Mouse (Mus musculus) activated CD4-positive, CD25-positive, alpha-beta regulatory T cell, adult 4 months (primary cell): ENCODE data around the gene Itprip. TPM values are rescaled to one million over a fixed set of nuclear protein-coding genes. Genes with fewer than 3 reads are reported as not detected.
"Not testable (repeated sequence)": the region's sequence is repeated elsewhere in the genome, so short reads cannot be mapped to it uniquely, and the experiment has no call there.

ENCODE experiments used
- ATAC-seq: one replicate; pipeline ENCODE4 v1.8.0; 2017
- polyA plus RNA-seq, 2 experiments: library from polyadenylated mRNA; unstranded; fragments of 100-300 nt; shearing (Covaris generic); gene quantifications; one replicate each; pipeline ENCODE4 v1.2.1; 2017

Gene Itprip
- polyA plus RNA-seq, 2 experiments from 2014 or later = 6.2 to 11.9 TPM

DNA sequence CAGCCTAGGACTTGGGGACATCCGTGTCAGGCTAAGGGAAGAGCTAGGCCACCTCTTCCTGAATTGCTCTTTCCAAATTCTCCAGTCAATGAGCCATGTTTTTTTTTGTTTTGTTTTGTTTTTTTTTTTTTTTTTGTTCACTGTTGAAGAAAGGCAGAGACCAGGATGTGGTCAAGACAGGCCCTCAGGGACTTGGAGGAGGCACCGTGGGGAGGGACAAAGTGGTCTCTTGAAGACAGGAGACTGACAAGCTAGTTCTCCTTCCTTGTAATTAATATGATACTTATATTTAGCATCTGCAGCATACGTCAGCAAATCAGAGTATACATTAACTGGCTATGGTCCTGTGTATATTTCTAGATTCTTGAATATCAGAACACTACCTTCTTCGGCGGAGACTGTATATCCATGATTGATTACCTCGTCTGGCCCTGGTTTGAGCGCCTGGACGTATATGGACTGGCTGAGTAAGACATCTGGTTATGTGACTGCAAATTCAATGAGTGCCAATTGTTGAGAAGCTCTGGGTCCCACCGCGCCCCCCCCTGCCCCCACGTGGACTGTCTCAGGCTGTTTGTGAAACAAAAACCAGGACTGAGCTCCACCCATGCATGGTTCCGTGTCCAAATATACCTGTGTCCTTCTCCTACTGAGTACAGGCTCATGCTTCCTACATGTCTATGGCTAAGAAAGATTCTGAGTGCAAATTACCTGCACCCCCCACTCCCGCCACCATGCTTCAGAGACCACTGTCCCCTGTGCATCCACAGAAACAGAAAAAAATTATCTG, 34.6 kb downstream of the Itprip start:
- ATAC-seq = no peak

DNA sequence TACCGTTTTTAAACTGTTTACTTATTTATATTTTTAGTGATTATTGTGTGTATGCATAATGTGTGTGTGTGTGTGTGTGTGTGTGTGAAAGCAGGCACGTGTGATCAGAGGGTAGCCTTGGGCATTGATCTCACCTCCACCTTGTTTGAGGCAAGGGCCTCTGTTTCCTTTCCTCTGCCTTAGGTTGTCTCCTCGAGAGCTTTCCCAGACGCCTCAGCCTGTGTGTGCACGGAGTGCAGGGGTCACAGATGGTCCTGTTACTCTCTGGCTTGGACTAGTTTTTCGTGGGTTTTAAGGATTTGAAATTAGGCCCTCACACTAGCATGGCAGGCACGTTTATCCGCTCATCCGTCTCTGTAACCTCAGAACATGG, 36.2 kb downstream of the Itprip start:
- ATAC-seq = no peak

DNA sequence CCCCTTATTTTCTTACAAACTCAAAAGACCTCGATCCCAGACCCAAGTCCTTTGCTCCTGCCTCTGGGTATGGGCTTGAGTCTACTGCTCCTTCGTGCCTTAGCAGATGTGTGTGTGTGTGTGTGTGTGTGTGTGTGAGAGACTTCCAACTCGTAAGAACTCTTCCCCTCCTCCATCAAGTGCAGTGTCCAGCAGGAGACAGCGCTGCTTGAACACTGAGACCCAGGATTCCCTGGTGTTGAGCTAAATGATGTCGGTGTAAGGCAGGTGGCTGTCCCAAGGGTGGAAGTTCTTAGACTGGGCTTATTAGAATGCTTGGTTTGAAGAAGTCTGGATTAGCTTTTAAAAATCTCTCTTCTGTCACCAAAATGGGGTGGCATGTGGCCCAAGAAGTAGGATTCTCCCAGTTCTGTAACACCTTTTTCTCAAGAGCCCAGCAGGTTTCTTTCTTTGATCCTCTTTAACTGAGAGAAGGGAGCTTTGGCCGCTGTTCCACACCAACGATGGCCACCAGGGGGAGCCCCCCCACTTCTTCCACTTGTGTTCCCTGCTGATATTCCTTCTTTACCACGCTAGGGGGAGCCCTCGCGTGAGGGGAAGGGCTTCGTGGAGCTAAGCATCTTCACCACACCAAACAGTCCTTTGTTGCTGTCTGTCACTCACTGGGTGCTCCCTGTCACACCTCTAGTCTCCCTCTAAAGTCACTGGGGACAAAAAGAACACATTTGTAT, 36.8 kb downstream of the Itprip start:
- ATAC-seq = peak; percentile 75

DNA sequence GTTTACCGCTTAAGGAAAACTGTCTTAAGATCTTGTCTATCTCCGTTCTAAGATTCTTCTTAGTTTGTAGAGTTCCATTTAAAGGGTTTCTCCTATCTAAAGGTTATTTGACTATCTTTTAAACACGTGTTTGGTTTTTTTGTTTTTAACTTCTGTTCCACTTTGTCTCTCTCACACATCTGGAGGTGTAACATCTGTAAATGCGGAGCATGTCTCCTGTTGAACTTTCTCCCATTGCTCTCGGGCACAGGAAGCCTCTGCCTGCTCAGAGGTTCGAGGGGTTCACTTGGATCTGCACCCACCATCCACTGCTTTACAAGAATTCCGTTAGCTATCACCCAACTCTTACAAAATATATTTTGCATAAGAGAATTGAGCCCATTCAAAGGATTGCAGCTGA, 37.6 kb downstream of the Itprip start:
- ATAC-seq = no peak

DNA sequence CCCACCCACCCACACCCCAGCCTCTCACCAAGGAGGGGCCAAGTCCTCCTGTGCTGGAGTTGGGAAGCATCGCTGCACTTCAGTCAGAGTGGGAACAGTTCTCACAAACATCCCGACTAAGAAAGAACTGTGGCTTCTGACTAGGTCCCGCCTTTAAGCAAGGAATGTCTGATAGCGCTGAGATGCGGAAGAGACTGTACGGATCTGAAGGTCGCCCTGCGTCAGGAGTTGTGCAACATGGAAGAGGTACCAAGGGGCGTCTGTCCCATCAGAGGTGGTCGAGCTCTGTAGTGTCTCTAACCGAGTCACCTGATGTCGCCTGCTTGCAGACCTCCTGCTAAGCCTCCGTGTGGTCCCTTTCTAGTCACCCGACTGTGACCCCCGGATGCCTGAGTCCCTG, 42.8 kb downstream of the Itprip start:
- no peak for ATAC-seq

DNA sequence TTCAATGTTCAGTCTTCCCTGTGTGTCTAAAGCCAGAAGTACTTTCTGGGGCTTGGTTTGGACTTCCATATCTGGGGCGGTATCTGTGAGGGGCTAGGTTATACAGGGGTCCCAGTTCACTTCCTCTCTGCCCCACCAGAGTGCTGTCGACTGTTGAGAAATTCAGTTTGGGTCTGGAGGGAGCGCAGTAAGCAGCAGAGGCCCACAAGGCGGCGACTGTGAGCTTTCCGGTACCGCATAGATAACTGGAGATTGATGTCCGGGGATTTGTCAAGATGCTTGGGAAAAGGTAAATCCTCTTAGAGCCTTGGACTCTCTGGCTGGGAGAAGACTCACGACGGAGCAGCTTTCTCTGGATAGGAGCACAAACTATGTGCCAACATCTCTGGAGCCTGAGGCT, 47.6 kb downstream of the Itprip start:
- no peak for ATAC-seq

DNA sequence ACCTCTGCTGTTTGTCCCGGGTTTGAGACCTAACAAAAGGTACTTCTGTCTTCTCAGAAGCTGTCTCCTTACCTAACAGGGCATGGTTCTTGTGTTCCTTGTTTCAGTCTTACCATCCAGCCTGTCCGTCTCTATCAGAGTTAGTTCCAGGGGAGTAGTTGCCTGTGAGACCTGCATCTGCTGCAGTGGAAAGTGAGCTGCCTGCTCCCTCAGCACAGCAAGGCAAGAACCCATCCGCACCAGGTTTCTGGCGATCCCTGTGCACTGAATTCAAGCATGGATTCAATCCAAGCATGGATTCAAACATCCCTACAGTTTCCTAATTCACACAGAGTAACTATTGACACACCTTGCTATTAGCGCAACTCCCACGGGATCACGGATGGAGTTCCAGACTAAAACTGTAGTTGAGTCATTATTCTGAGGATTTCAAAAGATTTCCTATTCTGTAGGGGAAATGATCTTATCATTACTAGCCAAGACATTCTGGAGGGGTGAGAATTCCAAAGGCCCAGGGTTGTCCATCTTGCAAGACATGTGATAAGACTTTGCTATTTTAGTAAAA, 48.9 kb downstream of the Itprip start:
- no peak for ATAC-seq

DNA sequence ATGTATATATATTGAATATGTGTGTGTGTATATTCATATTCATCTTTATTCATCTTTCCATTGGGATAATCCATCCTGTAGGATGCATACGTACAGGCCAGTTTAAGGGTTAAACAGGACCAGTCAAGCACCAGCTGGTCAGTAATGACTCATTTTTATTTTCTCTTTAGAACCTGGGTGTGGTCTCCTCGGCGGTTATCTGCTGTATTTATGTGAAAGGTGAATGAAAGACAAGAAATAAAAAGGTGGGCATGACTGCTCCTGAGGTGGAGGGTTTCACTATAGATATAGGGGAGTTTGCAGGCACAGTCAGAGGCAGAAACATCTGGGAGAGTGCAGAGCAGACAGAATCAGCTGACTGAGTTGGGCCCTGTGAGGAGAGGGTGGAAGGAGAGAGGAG, 49.6 kb downstream of the Itprip start:
- ATAC-seq = no peak

DNA sequence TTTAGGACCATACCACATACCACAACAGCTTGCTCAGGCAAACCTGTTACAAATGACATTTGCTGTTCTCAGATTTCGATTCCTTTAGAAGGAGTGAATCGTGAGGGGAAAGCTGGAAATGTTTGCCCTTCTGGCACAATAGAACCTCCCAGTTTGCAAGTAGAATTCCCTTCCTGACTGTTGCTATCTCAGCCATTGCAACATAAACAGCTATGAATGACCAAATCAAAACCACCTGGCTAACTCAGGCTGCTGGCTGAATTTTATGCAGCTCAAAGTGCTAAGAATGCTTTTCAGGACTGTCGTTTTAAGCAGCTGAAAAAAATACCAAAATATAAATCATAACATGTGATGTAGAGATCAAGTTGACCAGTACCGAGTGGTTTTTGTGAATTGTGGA, 50.1 kb downstream of the Itprip start:
- no peak for ATAC-seq

DNA sequence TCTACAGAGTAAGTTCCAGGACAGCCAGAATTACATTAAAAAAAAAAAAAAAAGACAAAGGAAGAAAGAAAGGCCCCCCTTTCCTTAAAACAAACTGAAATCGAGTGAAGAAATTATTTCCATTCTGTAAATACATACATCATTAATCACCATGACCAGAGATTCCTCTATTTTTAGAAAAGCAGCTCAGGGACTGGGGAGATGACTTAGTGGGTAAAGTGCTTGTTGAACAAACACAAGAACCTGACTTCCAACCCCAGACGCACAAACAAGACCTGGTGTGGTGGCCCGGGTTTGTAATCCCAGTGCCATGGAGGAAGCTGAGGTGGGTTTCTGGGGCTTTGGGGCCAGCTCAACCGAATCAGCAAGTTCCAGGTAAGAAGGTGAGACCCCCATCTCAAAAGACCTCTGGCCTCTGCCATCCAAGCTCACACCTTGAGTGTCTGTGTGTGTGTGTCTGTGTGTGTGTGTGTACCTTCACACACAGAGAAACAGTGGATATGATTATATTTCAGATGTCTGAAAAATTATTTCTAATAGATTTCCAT, 51.4 kb downstream of the Itprip start:
- ATAC-seq = no peak

DNA sequence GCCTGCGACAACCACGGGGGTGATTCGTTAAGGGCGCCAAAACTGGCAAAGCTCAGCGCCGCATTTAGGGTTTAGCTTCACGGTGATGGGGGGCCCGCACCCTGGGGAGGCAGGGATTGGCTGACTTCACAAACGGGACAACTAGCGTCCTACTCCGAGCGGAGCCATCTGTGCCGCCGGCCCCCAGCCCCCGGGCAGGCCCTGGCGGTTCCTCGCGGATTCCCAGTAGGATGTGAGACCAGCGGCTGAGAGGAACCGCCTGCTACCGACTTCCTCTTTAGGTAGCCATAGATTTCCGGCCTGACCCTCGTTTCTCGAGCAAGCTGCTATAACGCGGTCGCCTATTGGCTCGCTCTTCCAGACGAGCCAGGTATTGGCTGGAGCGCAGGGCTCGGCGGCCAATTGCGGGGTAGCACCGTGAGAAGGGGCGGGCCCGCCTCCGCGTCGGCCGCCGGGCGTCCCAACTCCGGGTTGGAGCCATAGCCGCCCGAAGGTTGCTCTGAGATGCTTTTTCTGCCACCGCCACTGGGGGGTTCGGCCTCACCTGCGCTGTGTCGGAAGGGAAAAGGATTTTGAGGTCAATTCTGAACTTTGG, 53.6 kb downstream of the Itprip start, which contains the start of gene Gsto2:
Gene Gsto2, plus strand, starts transcription at position 182 of the 595 bp plus-strand sequence.
- ATAC-seq = peak; percentile 99

DNA sequence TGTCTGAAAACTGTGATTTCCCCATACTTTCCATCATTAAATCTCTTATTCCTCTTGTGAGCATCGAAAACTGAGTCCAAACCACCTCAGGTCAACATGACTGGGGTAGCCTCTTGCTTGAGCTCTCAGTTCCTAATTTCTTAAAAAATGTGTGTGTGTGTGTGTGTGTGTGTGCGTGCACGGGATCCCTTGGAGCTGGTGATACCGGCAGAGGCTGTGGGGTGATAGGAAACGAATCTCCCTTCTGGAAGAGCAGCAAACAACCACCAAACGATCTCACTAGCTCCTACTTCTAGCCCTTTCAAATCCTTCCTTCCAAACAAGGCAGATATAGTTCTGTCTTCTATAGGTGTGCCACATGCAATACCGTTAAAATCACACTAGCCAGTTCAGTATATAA, 54.4 kb downstream of the Itprip start:
- ATAC-seq = no peak

DNA sequence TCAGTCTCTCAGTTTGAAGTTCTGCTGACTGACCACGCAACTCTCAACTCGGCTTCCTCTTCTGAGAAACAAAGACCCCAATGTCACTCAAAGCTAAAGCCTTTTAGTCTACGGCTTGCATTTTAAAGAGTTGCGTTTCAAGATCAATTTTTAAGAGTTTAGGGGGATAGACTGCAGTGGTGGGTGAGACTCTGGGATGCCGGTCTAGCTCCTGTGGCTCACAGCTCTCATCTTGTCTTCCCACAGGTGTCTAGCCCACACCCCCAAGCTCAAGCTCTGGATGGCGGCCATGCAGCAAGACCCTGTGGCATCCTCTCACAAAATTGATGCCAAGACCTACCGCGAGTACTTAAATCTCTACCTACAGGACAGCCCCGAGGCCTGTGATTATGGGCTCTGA, 55.0 kb downstream of the Itprip start:
- no peak for ATAC-seq

DNA sequence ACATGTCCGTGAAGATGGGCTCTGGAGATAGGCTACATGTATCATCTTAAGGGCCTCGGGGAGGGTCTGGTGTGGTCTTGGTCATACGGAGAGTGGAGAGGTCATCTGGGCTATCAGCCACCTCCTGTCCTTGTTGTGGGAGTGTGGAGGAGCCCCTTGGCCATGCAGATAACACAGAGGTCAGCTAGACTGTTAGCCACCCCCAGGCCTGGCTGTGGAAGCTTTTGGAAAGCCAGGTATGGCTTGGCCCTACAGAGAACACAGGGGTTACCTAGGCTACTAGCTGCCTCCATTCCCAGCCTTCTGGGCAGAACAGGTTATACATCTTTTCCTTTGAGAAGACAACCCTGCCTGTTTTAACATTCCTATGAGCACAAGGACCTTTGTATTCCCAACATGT, 56.5 kb downstream of the Itprip start:
- ATAC-seq = no peak

DNA sequence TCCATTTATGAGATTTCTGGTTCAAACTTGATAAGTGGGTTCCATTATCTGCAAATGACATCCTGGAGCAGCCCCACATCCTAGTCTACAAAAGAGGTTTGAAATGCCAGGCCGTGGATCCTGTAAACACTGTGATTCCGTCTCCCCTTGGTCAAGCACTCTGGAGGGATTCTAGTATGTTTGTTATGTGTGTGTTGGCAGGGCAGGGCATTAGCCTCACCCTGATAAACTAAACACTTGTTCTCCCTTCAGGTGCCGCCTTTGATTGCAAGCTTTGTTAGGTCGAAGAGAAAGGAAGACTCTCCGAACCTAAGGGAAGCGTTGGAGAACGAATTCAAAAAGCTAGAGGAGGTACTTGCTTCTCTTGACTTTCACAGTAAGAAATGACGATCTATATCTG, 59.9 kb downstream of the Itprip start:
- no peak for ATAC-seq

DNA sequence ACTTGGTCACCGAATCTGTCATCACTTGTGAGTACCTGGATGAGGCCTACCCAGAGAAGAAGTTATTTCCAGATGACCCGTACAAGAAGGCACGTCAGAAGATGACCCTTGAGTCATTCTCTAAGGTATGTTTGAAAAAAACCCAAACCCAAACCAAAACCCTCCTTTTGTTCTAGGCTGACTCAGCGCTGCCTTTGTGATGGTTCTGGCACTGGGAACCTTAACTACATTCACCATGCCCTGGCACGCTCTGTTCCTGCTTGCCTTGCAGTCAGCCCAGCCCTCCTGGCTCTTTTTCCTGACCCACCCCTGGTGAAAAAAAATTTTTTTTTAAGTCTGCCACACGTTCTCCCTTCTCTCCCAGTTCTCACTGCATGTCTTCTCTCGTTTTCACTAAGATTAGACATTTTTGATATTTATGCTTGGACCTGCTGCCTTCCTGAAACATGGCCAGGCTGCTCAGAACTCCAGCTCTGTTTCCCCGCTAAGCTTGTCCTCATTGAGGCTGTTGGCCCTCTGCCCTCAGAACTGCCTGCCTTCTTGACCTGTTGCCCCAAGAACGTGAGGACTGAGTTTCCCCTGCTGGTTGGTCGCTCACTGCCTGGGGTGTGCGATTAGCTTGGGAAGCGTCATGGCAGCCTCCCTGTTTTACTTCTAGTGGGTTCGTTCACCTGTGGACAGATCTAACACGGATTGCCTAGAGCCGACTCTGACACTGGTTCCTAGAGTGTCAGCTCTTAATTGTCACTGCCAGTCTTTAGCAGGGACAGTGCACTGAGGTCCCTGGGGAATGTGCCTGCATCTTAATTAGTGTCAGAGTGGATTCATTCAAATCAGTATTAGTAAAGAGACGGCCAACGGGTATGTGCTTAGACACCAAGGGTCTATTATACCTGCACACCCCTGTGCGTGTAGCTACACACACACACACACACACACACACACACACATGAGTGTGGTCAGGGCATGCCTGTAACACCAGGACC, 60.8 kb downstream of the Itprip start:
- no peak for ATAC-seq

DNA sequence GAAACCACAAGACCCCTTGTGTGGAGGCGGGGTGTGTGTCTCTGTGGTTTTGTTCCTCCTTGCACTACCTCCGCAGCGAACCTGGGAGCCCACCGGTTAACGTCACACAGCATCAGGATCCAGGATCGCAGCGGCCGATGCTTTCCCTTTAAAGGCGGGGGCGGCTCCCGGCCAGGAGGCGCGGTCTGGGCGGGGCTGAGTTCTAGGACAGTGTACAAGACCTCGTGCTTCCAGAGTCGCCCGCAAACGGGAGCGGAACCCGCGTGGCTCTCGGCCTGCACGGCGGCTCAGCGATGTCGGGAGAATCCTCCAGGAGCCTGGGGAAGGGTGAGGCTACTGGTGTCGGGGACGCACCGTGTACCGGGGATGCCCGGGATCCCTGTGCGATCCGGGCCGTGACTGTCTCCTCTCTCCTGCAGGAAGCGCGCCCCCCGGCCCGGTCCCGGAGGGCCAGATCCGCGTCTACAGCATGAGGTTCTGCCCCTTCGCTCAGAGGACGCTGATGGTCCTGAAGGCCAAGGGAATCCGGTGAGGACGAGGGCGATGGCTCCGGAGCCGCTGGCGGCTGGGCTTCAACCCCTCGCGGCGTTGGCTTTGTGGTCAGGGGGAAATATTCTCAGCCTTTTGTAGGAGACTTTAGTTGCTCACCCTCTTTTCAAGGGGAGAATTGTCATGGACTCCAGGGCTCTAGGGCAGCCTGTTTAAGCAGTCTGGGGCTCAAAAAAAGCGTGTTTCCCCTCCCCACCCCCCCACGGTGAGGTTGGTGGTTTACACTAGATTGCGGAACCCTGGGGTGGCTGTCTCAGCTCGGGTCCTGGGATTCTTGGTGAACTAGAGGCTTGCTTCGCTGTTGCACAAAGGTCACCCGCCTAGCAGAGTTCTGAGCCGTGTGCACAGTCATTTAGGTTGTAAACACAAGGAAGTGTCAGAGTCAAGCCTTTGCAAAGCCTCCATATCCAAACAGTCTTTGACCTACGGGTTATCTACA, 64.0 kb downstream of the Itprip start, which contains the start of gene Gsto1:
Gene Gsto1, plus strand, starts transcription at position 175 of the 988 bp plus-strand sequence.
- ATAC-seq = peak; percentile 68

DNA sequence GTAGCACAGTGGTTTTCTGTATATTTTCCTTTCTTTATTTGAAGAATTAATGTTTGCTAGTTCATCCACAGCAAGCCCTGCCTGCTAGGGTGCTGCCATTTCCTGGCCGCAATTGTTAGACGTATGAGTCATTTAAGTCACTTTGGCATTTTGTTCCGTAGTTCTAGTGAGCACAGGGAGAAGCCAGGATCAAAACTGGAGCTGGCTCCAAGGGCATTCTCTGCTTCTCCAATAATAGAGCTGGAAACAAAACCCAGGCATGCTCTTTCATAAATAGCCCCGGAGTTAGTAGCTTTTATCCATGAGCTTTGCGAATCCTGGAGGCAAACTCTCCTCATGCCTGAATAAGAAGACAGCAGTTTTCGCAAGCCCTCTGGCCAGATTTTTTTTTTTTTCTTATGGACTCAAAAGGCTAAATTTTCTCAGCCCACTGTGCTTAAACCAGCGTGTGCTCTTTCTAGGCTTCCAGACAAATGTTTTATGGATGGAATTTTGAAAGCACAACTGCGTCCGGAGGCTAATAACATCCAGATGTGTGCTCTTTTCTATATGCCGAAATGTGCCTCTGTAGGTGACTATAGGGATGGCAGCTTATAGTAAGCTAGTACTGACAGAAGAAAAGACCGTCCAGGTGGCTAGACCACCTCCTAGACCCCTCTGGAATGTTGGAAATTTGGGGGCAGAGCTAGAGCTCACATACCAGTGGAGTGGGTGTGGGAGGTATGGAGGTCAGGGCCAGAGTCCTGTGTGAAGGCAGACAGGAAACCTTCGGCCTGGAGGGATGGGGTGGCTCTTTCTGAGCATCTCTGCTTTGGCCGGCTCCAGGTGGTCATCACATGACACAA, 64.9 kb downstream of the Itprip start:
- ATAC-seq = no peak

DNA sequence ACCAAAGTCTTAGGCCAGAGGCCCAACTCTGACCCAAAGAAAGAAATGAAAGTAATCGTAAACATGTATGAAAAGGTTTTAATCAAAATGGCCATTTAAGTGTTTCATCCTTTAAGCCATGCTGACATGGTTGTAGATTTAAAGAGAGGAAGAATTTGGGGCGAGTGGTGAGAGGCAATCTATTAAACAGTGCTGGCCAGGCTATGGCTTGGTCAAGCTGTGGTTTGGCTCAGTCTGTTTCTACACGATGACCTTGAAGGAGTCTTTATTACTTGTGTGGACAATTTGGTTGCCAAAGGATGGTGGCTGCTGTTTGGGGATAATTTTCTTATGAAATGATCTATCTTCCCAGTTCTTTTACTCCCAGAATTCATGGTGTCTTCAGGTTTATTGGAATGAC, 66.0 kb downstream of the Itprip start:
- ATAC-seq = no peak

DNA sequence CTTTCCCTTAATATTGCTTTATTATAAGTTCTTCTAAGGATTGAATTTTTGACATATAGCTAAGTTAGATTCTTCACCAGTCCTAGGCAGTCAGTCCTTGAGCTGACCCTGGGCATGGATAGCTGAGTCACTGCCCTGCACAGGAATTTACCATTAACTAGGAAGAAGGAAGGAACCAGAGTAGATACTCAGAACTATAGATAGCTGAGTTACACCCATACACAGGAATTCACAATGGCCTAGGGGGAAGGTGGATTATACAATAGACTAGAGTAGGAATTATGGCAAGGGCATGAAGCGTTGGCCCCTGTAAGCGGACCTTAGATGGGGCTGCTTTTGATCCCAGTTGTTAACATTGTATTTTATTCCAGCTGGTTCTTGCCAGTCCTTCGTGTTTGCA, 67.0 kb downstream of the Itprip start:
- ATAC-seq = not testable (repeated sequence)
